Mouse (Mus musculus) CH12.LX (cell line): ENCODE measurements around the gene Plekhn1. TPM values are rescaled to one million over a fixed set of nuclear protein-coding genes. Genes with fewer than 3 reads are reported as not detected.

Experiments used
- DNase-seq: peaks from one replicate; pipeline ENCODE4 v3.0.0-alpha.2; 2013; ENCODE audit errors: extremely low read depth
- H3K27ac ChIP-seq: 2 replicates; pipeline ENCODE4 v1.5.1; 2012; ENCODE audit warnings: low read depth, mild to moderate bottlenecking, control low read depth, moderate library complexity; ENCODE audit not compliant: insufficient read depth
- H3K27me3 ChIP-seq: replicated peaks from 2 replicates; pipeline ENCODE3; 2012; ENCODE audit warnings: inconsistent platforms
- H3K36me3 ChIP-seq, 2 experiments: replicated peaks in 1 of 2; 2 replicates each; pipeline versions ENCODE3 to v1.6.1; 2012; ENCODE audit warnings: inconsistent platforms in 1 of 2, low read length in 1 of 2, mild to moderate bottlenecking in 1 of 2, mixed read lengths in 1 of 2, moderate library complexity in 1 of 2; ENCODE audit not compliant: control insufficient read depth in 1 of 2, insufficient read depth in 1 of 2
- H3K4me1 ChIP-seq, 2 experiments: 2 replicates each; pipeline ENCODE4 v1.6.1; 2012; ENCODE audit warnings: inconsistent platforms in 1 of 2, moderate library complexity in 1 of 2; ENCODE audit not compliant: insufficient read depth in 2 of 2, control insufficient read depth in 1 of 2
- H3K4me2 ChIP-seq: 2 replicates; pipeline ENCODE4 v1.6.1; 2012; ENCODE audit warnings: low read depth, mild to moderate bottlenecking, control low read depth; ENCODE audit not compliant: poor library complexity, insufficient read depth, severe bottlenecking
- H3K4me3 ChIP-seq, 3 experiments: fragments of 150-350 bp in 1 of 3; sonication (generic) in 1 of 3; replicated peaks in 1 of 3; 2 replicates each; pipeline versions ENCODE3 to v1.5.1; 2011 to 2012; ENCODE audit warnings: low read depth in 2 of 3, low read length in 2 of 3, mild to moderate bottlenecking in 2 of 3, moderate library complexity in 2 of 3, control low read depth in 1 of 3, improper control_type of control experiment in 1 of 3, inconsistent platforms in 1 of 3, mixed read lengths in 1 of 3; ENCODE audit not compliant: poor library complexity in 1 of 3
- H3K79me2 ChIP-seq: replicated peaks from 2 replicates; pipeline ENCODE4 v1.6.1; 2012; ENCODE audit warnings: mild to moderate bottlenecking, moderate library complexity; ENCODE audit not compliant: control insufficient read depth, poor library complexity, insufficient read depth, severe bottlenecking; ENCODE audit errors: extremely low read depth
- H3K9ac ChIP-seq: 2 replicates; pipeline ENCODE4 v1.6.1; 2012; ENCODE audit warnings: low read depth, mild to moderate bottlenecking, control low read depth, moderate library complexity; ENCODE audit not compliant: insufficient read depth
- H3K9me3 ChIP-seq: replicated peaks from 2 replicates; pipeline ENCODE3; 2012; ENCODE audit warnings: low read length, inconsistent platforms, mixed read lengths
- CTCF ChIP-seq, 2 experiments: IDR thresholded peaks in 1 of 2; conservative IDR thresholded peaks in 1 of 2; 2 replicates each; pipeline ENCODE4 v1.5.1; 2011 to 2012; ENCODE audit warnings: low read depth in 2 of 2, low read length in 2 of 2, improper control_type of control experiment in 1 of 2, inconsistent platforms in 1 of 2, mild to moderate bottlenecking in 1 of 2, moderate library complexity in 1 of 2
- ELF1 ChIP-seq: IDR thresholded peaks from 2 replicates; pipeline ENCODE4 v1.6.1; 2014; ENCODE audit warnings: low read depth, mild to moderate bottlenecking, inconsistent platforms, low read length, improper control_type of control experiment
- EP300 ChIP-seq: IDR thresholded peaks from 2 replicates; pipeline ENCODE4 v1.6.1; 2011; ENCODE audit warnings: low read length, improper control_type of control experiment
- GABPA ChIP-seq: IDR thresholded peaks from 2 replicates; pipeline ENCODE4 v1.6.1; 2012; ENCODE audit warnings: low read depth, low read length, improper control_type of control experiment, inconsistent platforms; ENCODE audit not compliant: insufficient replicate concordance
- HCFC1 ChIP-seq: IDR thresholded peaks from 2 replicates; pipeline ENCODE4 v1.6.1; 2012; ENCODE audit warnings: low read depth, mild to moderate bottlenecking, inconsistent platforms, low read length, improper control_type of control experiment
- IRF4 ChIP-seq: IDR thresholded peaks from 2 replicates; pipeline ENCODE4 v1.6.1; 2014; ENCODE audit warnings: low read depth, mild to moderate bottlenecking, inconsistent platforms, low read length, improper control_type of control experiment
- KAT2A ChIP-seq: IDR thresholded peaks from 2 replicates; pipeline ENCODE4 v1.6.1; 2012; ENCODE audit warnings: low read length, improper control_type of control experiment, inconsistent platforms; ENCODE audit not compliant: insufficient replicate concordance
- MAX ChIP-seq: IDR thresholded peaks from 2 replicates; pipeline ENCODE4 v1.6.1; 2011; ENCODE audit warnings: low read length, improper control_type of control experiment
- MEF2A ChIP-seq: IDR thresholded peaks from 2 replicates; pipeline ENCODE4 v1.6.1; 2014; ENCODE audit warnings: low read depth, mild to moderate bottlenecking, inconsistent platforms, low read length, improper control_type of control experiment, borderline replicate concordance
- MXI1 ChIP-seq: IDR thresholded peaks from 2 replicates; pipeline ENCODE4 v1.6.1; 2011; ENCODE audit warnings: mild to moderate bottlenecking, low read depth, low read length, improper control_type of control experiment
- NELFE ChIP-seq: IDR thresholded peaks from 2 replicates; pipeline ENCODE4 v1.6.1; 2011; ENCODE audit warnings: low read depth, low read length, improper control_type of control experiment
- POLR2A ChIP-seq: IDR thresholded peaks from 2 replicates; pipeline ENCODE4 v1.6.1; 2011; ENCODE audit warnings: low read depth, mild to moderate bottlenecking, improper control_type of control experiment, low read length
- POLR2AphosphoS2 ChIP-seq: IDR thresholded peaks from 2 replicates; pipeline ENCODE4 v1.6.1; 2011; ENCODE audit warnings: low read depth, low read length, improper control_type of control experiment
- SIN3A ChIP-seq: IDR thresholded peaks from 2 replicates; pipeline ENCODE4 v1.6.1; 2012; ENCODE audit warnings: low read length, improper control_type of control experiment, inconsistent platforms
- USF1 ChIP-seq: IDR thresholded peaks from 2 replicates; pipeline ENCODE4 v1.6.1; 2014; ENCODE audit warnings: low read depth, mild to moderate bottlenecking, inconsistent platforms, low read length, improper control_type of control experiment
- ZC3H11A ChIP-seq: IDR thresholded peaks from 2 replicates; pipeline ENCODE4 v1.6.1; 2012; ENCODE audit warnings: low read depth, mild to moderate bottlenecking, inconsistent platforms, low read length, improper control_type of control experiment
- ZKSCAN1 ChIP-seq: IDR thresholded peaks from 2 replicates; pipeline ENCODE4 v1.6.1; 2012; ENCODE audit warnings: low read depth, inconsistent platforms, low read length, improper control_type of control experiment, borderline replicate concordance
- ZMIZ1 ChIP-seq: IDR thresholded peaks from 2 replicates; pipeline ENCODE4 v1.6.1; 2012; ENCODE audit warnings: low read depth, mild to moderate bottlenecking, inconsistent platforms, low read length, improper control_type of control experiment
- ZNF384 ChIP-seq: IDR thresholded peaks from 2 replicates; pipeline ENCODE4 v1.6.1; 2012; ENCODE audit warnings: low read depth, low read length, improper control_type of control experiment, inconsistent platforms
- dilution Hi-C: fragments of 300-500 bp; cut with MboI; formaldehyde crosslinking; loops from 2 replicates; pipeline ENCODE4 v1.14.3; 2020; ENCODE audit warnings: low sequenced_read_pairs; ENCODE audit not compliant: extremely low pct_unique_long_range_greater_than_20kb, extremely low pct_ligation_motif_present
- in situ Hi-C: fragments of 300-500 bp; cut with MboI; formaldehyde crosslinking; loops from 3 replicates; pipeline ENCODE4 v1.14.3; 2019; ENCODE audit warnings: low sequenced_read_pairs, low pct_ligation_motif_present, low pct_unique_long_range_greater_than_20kb, mixed read lengths
- polyA plus RNA-seq: library from polyadenylated mRNA; unstranded; fragments of >175 nt; gene quantifications from 2 replicates; pipeline ENCODE4 v1.2.1, GENCODE M21; 2012; ENCODE audit warnings: low read depth; ENCODE audit not compliant: insufficient read length
- total RNA-seq, 2 experiments: library from RNA; depleted of rRNA; stranded (reverse); fragments of 300-350 nt in 1 of 2; fragments of >200 nt in 1 of 2; gene quantifications; 2 replicates each; pipeline ENCODE4 v1.2.3; 2012 to 2014

Gene Plekhn1
- total and polyA plus RNA-seq, 3 experiments = 3.3 to 9.7 (median 6.5) TPM

DNA sequence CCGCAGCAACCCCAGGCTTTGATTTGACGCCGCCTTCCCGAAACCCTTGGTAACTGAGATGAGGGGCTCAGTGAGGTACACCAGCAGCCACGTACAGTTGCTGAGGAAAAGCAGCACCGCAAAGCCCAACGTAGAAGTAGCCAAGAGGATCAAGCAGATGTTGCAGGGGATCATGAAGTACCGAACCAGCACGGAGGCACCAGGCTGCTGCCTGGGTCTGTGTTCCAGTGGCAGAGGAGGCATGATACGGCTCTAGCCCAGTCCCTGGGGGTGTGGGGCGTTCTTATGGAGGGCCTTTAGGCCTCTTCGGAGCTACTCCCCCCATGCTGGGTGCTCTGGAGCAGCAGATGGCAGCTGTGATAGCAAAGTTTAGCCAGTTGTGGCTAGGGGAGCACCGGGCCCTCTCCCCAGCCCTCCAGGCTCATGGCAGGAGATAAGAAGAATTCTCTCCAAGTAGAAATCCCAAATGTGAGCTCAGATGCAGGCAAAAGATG is 49.2 kb downstream of the Plekhn1 start:
- H3K4me2 ChIP-seq = no peak overlapping the region
- no peak overlapping the region for H3K9ac ChIP-seq
- dilution Hi-C loops (no loop called here), in situ Hi-C loops (no loop called here)
- no peaks in the 10 kb centered on the region for H3K79me2 ChIP-seq
- no peaks in the 10 kb centered on the region for H3K27me3 ChIP-seq
- no peak for TF ChIP-seq ZNF384
- no peak for TF ChIP-seq EP300
- DNase-seq = no peak
- no peaks in the 10 kb centered on the region for H3K9me3 ChIP-seq
- H3K4me3 ChIP-seq = no peak overlapping the region
- H3K27ac ChIP-seq = no peak overlapping the region
- peaks cover 3 to 42% of the 10 kb centered on the region in 2 experiments; a peak in 2 of 4 replicates for H3K4me1 ChIP-seq
- peaks cover 0 to 2% of the 10 kb centered on the region in 2 experiments for H3K36me3 ChIP-seq

DNA sequence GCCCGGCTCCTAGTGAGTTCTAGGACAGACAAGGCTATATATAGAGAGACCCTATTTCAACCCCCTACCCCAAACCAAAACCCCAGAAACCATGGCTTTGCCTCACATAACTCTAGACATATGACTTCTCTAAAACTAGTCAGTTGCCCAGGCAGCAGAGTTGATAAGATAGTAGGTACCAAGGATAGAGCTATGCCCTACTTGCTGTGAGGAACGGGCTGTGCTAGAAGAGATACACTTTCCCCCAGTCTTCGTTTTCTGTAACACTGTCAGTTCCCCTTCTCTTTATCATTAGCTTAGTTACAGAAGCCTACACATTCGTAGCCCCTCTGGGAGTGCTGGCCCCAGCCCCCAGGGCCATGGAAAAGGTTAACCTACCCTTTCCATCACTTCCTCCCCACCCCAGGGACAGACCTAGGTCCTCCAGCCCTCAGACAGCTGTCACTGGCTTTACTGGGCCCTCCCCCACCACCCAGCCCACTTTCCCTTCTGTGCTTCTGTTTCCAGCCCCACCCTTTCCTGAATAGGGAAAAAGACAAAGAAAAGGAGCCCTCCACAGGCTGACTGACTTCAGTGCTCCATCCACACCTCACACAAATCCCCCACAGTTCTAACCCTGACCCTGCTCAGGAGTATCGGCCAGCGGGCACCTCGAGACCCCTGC is 50.2 kb downstream of the Plekhn1 start:
- H3K4me3 ChIP-seq = no peak overlapping the region
- no peak overlapping the region for H3K27ac ChIP-seq
- H3K4me1 ChIP-seq = peaks cover 3 to 42% of the 10 kb centered on the region in 2 experiments; a peak in 2 of 4 replicates
- TF ChIP-seq EP300 = no peak
- TF ChIP-seq MXI1 = no peak
- no peak for TF ChIP-seq HCFC1
- no peaks in the 10 kb centered on the region for H3K9me3 ChIP-seq
- H3K27me3 ChIP-seq = no peaks in the 10 kb centered on the region
- in situ Hi-C loops (no loop called here), dilution Hi-C loops (no loop called here)
- H3K79me2 ChIP-seq = no peaks in the 10 kb centered on the region
- no peak overlapping the region for H3K9ac ChIP-seq
- no peak overlapping the region for H3K4me2 ChIP-seq
- no peak for DNase-seq
- peaks cover 0 to 2% of the 10 kb centered on the region in 2 experiments for H3K36me3 ChIP-seq

DNA sequence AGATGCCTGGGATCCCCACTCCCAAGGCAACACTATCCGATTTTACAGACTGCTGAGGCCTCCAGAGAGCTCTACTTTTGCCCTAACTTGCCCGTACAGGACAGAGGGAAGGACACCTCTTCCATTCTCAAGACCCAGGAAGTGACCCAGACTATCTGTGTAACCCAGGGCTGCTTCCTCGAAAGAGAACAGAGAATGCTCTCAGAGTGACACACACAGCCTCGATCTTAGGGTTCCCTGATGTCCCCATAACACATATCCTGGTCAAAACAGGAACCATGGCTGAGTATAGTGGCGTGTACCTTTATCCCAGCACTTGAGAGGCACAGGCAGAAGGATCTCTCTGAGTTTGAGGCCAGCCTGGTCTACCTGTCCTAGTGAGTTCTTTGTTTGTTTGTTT is 50.9 kb downstream of the Plekhn1 start:
- no peak for DNase-seq
- Histone ChIP-seq H3K79me2 (no peaks in the 10 kb centered on the region), H3K27ac (no peak overlapping the region), H3K36me3 (peaks cover 4 to 8% of the 10 kb centered on the region in 2 experiments), H3K9ac (no peak overlapping the region), H3K27me3 (no peaks in the 10 kb centered on the region), H3K4me3 (no peak overlapping the region), H3K4me1 (peaks cover 0 to 36% of the 10 kb centered on the region in 2 experiments; a peak in 2 of 4 replicates), H3K9me3 (no peaks in the 10 kb centered on the region), H3K4me2 (no peak overlapping the region)
- in situ Hi-C loops (no loop called here), dilution Hi-C loops (no loop called here)
- TF ChIP-seq MAX (no peak), NELFE (no peak), CTCF (conservative IDR thresholded peaks at IDR 0.05 in 1 of 2, IDR thresholded peaks at IDR 0.05 in 1 of 2; ENCODE audit: low read depth in 2 of 2, low read length in 2 of 2) (no peak), POLR2AphosphoS2 (no peak), ELF1 (no peak), GABPA (no peak), ZNF384 (no peak), POLR2A (no peak), ZMIZ1 (no peak), KAT2A (no peak), EP300 (no peak), IRF4 (no peak), SIN3A (no peak), ZC3H11A (no peak), MXI1 (no peak), USF1 (no peak), ZKSCAN1 (no peak), MEF2A (no peak)
